Mouse (Mus musculus) midbrain, embryonic 15.5 days (tissue): ENCODE results near the gene Jpt2. TPM values are rescaled to one million over a fixed set of nuclear protein-coding genes. Genes with fewer than 3 reads are reported as not detected.
A peak's percentile ranks its signal among the peaks of the same experiment; 100 is the strongest.
"Not testable (repeated sequence)": the region's sequence is repeated elsewhere in the genome, so short reads cannot be mapped to it uniquely, and the experiment has no call there.

ENCODE experiments used
- ATAC-seq: fragments of 200-750 bp; cut with Nextera tagmentation; replicated peaks from 2 replicates; pipeline ENCODE4 v1.8.0; 2017; ENCODE audit warnings: moderate TSS enrichment
- H3K27ac ChIP-seq: fragments of 300-500 bp; sonication (generic); 2 replicates; pipeline ENCODE4 v1.5.1; 2015; ENCODE audit warnings: mild to moderate bottlenecking, inconsistent platforms
- H3K27me3 ChIP-seq: fragments of 300-500 bp; sonication (generic); replicated peaks from 2 replicates; pipeline ENCODE4 v1.6.1; 2015; ENCODE audit warnings: inconsistent platforms
- H3K36me3 ChIP-seq: fragments of 300-500 bp; sonication (generic); replicated peaks from 2 replicates; pipeline ENCODE4 v1.6.1; 2015; ENCODE audit warnings: inconsistent platforms
- H3K4me1 ChIP-seq: fragments of 300-500 bp; sonication (generic); 2 replicates; pipeline ENCODE4 v1.6.1; 2015; ENCODE audit warnings: inconsistent platforms
- H3K4me2 ChIP-seq: fragments of 300-500 bp; sonication (generic); 2 replicates; pipeline ENCODE4 v1.6.1; 2015; ENCODE audit warnings: inconsistent platforms, mild to moderate bottlenecking, moderate library complexity
- H3K4me3 ChIP-seq: fragments of 300-500 bp; sonication (generic); 2 replicates; pipeline ENCODE4 v1.5.1; 2015; ENCODE audit warnings: mild to moderate bottlenecking, inconsistent platforms
- H3K9ac ChIP-seq: fragments of 300-500 bp; sonication (generic); 2 replicates; pipeline ENCODE4 v1.6.1; 2015; ENCODE audit warnings: mild to moderate bottlenecking, inconsistent platforms
- H3K9me3 ChIP-seq: fragments of 300-500 bp; sonication (generic); 2 replicates; pipeline ENCODE4 v1.6.1; 2016; ENCODE audit warnings: inconsistent platforms
- WGBS: fragments of 180-500 bp; shearing (Covaris S2); methylation state at CpG from one replicate; pipeline ENCODE4 v1.1.7; 2015; ENCODE audit warnings: mixed read lengths; 5-methylcytosine and 5-hydroxymethylcytosine counted together
- polyA plus RNA-seq: library from polyadenylated mRNA; unstranded; fragments of >200 nt; fragmentation: Nextera tagmentation; extraction: Ambion mirVana; gene quantifications from 2 replicates; pipeline ENCODE4 v1.2.1, GENCODE M21; 2015

Gene Jpt2
- polyA plus RNA-seq, 1 experiment from 2014 or later: 102 TPM

DNA sequence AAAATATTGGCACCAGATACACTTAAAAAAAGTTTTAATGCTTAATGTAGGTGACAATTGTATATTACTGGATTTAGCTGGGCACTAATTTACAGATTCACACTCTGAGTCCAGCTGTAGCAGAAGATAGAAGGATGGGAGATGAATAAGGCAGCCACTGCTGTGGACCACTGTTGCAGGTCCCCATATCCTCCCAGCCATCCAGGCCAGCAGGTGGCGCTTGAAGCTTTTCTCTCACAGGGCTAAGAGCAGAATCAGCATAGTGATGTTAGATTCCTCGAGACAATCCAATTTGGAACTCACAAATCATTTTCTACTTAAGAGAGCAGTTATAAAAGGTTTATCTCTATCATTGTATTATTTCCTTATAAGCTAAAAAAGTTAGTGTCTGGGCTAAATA, 18.0 kb downstream of the Jpt2 start:
- H3K9me3 ChIP-seq, H3K4me3 ChIP-seq, H3K27ac ChIP-seq, H3K9ac ChIP-seq, H3K4me2 ChIP-seq, H3K4me1 ChIP-seq, H3K27me3 ChIP-seq: not testable (repeated sequence)
- 0 out of 2 replicates have a peak, but pooled peaks have one; percentile 62 for ATAC-seq
- 3% methylated on average over 2 of the region's 2 CpGs for WGBS
- H3K36me3 ChIP-seq: peaks cover 19% of the 10 kb centered on the region

DNA sequence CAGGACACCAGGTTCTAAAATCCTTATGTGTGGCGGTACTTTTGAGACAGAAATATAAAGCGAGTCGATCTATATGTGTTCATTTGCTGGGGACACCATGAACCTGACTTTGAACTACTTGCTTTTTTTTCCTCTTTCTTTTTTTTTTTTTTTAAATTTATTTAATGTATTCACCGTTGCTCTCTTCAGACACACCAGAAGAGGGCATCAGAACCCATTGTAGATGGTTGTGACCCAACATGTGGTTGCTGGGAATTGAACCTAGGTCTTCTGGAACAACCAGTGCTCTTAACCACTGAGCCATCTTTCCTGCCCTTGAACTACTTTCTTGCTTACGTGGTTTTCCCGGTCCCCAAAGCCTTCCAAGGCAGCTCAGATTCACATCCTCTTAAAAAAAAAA, 23.2 kb downstream of the Jpt2 start:
- ATAC-seq: no peak
- Histone ChIP-seq H3K27me3 (no peaks in the 10 kb centered on the region), H3K27ac (peak overlapping the region; percentile 89), H3K4me3 (peak overlapping the region; percentile 77), H3K9me3 (no peaks in the 10 kb centered on the region), H3K9ac (peak overlapping the region; percentile 93), H3K36me3 (no peaks in the 10 kb centered on the region), H3K4me2 (peak overlapping the region; percentile 72), H3K4me1 (peaks cover 37% of the 10 kb centered on the region)
- 47% methylated on average over 6 of the region's 6 CpGs for WGBS

GRCm38 (mm10) chr17:24936259-24937237, 23.9 kb downstream of the Jpt2 start, which contains the start of gene Mapk8ip3:
Gene Mapk8ip3 (minus strand): TSS chr17:24936977.
- no peaks in the 10 kb centered on the region for H3K36me3 ChIP-seq
- under 1% methylated on average over 78 of the region's 78 CpGs for WGBS
- ATAC-seq: peak; percentile 99

DNA sequence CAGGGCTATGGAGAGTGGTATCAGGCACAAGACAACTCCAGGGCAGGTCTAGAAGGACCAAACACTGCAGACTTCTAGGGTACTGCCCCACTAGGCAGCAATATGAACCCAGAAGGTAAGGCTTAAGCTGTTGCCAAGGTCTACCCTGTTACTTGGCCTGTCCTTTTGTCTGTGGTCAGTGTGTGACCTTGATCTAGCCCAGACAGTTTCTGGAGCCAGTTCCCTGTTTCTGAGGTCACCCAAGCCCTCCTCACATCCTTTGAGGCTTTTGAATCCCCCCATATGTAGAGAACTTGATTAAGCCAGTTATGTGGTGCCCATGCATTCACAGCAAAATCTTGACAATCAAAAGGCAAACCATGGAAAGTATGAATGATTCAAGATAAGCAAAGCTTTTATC, 24.8 kb downstream of the Jpt2 start:
- Histone ChIP-seq H3K27ac (no peak overlapping the region), H3K9me3 (no peaks in the 10 kb centered on the region), H3K4me3 (peak overlapping the region; percentile 77), H3K4me1 (peaks cover 37% of the 10 kb centered on the region), H3K9ac (peak overlapping the region; percentile 93), H3K27me3 (no peaks in the 10 kb centered on the region), H3K36me3 (no peaks in the 10 kb centered on the region), H3K4me2 (peak overlapping the region; percentile 72)
- no peak for ATAC-seq

More at GRCm38 (mm10) chr17:24936259-24937237, 23.9 kb downstream of the Jpt2 start, which contains the start of gene Mapk8ip3:
- Histone ChIP-seq H3K4me2 (peak within 1 kb of the TSS; percentile 72), H3K4me1 (peaks cover 37% of the 10 kb centered on the region), H3K27ac (peak within 1 kb of the TSS; percentile 89), H3K9ac (peak within 1 kb of the TSS; percentile 93), H3K9me3 (no peaks in the 10 kb centered on the region), H3K4me3 (peak within 1 kb of the TSS; percentile 77), H3K27me3 (no peaks in the 10 kb centered on the region)

DNA sequence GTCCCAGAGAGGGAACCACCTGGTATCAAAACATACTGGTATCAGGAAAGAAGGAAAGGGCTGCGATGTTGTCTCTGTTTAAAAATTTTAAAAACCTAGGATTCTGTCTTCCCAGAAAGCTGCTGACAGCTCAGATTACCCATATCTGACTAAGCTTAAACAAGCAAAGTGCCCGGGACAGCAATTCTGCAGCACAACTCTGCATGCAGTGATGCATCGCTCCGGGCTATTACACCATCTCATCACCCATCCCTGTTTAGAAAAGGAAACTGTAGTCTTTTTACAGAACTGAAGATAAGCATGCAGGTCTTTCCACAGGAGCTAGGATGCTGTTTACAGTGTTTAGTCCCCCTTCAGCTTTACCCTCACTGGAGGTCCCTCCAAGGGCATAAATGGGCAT, 25.6 kb downstream of the Jpt2 start:
- Histone ChIP-seq H3K36me3 (no peaks in the 10 kb centered on the region), H3K27ac (no peak overlapping the region), H3K9me3 (no peaks in the 10 kb centered on the region), H3K4me3 (peak overlapping the region; percentile 77; the same call in 1 of the 2 replicates), H3K4me2 (peak overlapping the region; percentile 72), H3K4me1 (peaks cover 37% of the 10 kb centered on the region), H3K27me3 (no peaks in the 10 kb centered on the region), H3K9ac (peak overlapping the region; percentile 93)
- ATAC-seq: no peak
- WGBS: 93% methylated on average over 4 of the region's 4 CpGs

DNA sequence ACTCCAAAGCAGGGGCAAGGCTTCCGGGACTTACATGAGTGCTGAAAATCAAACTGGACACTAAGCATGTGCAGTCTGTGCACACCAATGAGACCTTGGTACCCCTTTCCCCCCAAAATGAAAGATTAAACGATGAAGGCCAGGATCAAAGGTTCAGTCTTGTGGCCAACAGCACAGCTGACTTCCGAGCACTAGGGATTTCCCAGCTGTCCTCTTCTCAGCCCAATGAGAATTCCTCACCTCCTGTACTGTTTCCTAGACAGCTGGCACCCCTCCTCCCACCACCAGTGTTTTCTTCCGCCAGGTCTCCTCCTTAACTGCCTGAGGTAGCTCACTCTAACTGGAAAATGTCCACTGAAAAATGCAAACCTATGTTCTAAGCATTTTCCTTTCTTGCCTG, 27.3 kb downstream of the Jpt2 start:
- Histone ChIP-seq H3K4me3 (no peak overlapping the region), H3K4me2 (no peak overlapping the region), H3K36me3 (0 out of 2 replicates have a peak, but pooled peaks cover 4% of the 10 kb centered on the region), H3K27ac (no peak overlapping the region), H3K9me3 (no peaks in the 10 kb centered on the region), H3K4me1 (peaks cover 42% of the 10 kb centered on the region), H3K9ac (no peak overlapping the region), H3K27me3 (no peaks in the 10 kb centered on the region)
- WGBS: 80% methylated on average over 4 of the region's 4 CpGs
- ATAC-seq: no peak

- no peak for ATAC-seq
- WGBS: 96% methylated on average over 4 of the region's 4 CpGs
These were observed 28.1 kb downstream of the Jpt2 start for GRCm38 (mm10) chr17:24932431-24932830.

DNA sequence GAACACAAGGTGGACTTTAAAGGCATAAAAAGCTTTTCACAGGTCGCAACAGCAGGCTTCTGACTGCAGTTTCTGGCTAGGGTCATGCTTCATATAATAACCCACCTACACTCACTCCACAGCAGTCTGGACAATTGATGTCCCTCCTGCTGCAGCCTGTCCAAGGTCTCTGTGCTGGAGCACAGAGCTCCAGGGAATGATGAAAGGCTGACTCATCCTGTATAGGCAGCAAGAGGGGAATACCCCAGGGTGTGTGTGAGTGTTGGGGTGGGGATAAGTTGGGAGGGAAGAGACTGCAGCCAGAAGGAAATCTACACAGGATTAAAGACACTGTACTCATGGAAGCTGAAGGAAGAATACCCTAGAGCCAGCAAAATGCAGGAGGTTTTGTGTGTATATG, 31.0 kb downstream of the Jpt2 start:
- Histone ChIP-seq H3K4me3 (no peak overlapping the region), H3K4me1 (peaks cover 22% of the 10 kb centered on the region), H3K9ac (no peak overlapping the region), H3K27ac (no peak overlapping the region), H3K4me2 (no peak overlapping the region), H3K9me3 (no peaks in the 10 kb centered on the region), H3K36me3 (peaks cover 20% of the 10 kb centered on the region), H3K27me3 (no peaks in the 10 kb centered on the region)
- no peak for ATAC-seq
- WGBS: 93% methylated on average over 1 of the region's 1 CpGs

More at GRCm38 (mm10) chr17:24932431-24932830, 28.1 kb downstream of the Jpt2 start:
- no peak overlapping the region for H3K27ac ChIP-seq
- H3K27me3 ChIP-seq: no peaks in the 10 kb centered on the region
- no peak overlapping the region for H3K4me2 ChIP-seq
- H3K4me3 ChIP-seq: no peak overlapping the region
- H3K4me1 ChIP-seq: peaks cover 42% of the 10 kb centered on the region
- H3K36me3 ChIP-seq: peaks cover 4% of the 10 kb centered on the region; the same call in 1 of the 2 replicates
- no peak overlapping the region for H3K9ac ChIP-seq
- no peaks in the 10 kb centered on the region for H3K9me3 ChIP-seq

GRCm38 (mm10) chr17:24923246-24923645, 37.2 kb downstream of the Jpt2 start:
- no peak overlapping the region for H3K9ac ChIP-seq
- no peaks in the 10 kb centered on the region for H3K27me3 ChIP-seq
- no peak overlapping the region for H3K4me3 ChIP-seq
- ATAC-seq: no peak
- H3K27ac ChIP-seq: no peak overlapping the region
- no peaks in the 10 kb centered on the region for H3K4me1 ChIP-seq
- no peak overlapping the region for H3K4me2 ChIP-seq
- WGBS: 89% methylated on average over 1 of the region's 1 CpGs
- H3K9me3 ChIP-seq: no peaks in the 10 kb centered on the region
- peaks cover 72% of the 10 kb centered on the region for H3K36me3 ChIP-seq

GRCm38 (mm10) chr17:24913984-24914383, 46.5 kb downstream of the Jpt2 start:
- Histone ChIP-seq H3K4me1 (no peaks in the 10 kb centered on the region), H3K27ac (no peak overlapping the region), H3K36me3 (peaks cover 88% of the 10 kb centered on the region), H3K27me3 (no peaks in the 10 kb centered on the region), H3K9ac (no peak overlapping the region), H3K9me3 (no peaks in the 10 kb centered on the region), H3K4me2 (no peak overlapping the region), H3K4me3 (no peak overlapping the region)
- no peak for ATAC-seq

- Histone ChIP-seq H3K4me2 (no peak overlapping the region), H3K4me1 (no peaks in the 10 kb centered on the region), H3K9ac (no peak overlapping the region), H3K36me3 (peaks cover 89% of the 10 kb centered on the region), H3K27me3 (no peaks in the 10 kb centered on the region), H3K9me3 (no peaks in the 10 kb centered on the region), H3K27ac (no peak overlapping the region), H3K4me3 (no peak overlapping the region)
- no peak for ATAC-seq
- whole genome bisulfite sequencing: 97% methylated on average over 2 of the region's 2 CpGs
These were observed 52.9 kb downstream of the Jpt2 start for GRCm38 (mm10) chr17:24907591-24907990.

DNA sequence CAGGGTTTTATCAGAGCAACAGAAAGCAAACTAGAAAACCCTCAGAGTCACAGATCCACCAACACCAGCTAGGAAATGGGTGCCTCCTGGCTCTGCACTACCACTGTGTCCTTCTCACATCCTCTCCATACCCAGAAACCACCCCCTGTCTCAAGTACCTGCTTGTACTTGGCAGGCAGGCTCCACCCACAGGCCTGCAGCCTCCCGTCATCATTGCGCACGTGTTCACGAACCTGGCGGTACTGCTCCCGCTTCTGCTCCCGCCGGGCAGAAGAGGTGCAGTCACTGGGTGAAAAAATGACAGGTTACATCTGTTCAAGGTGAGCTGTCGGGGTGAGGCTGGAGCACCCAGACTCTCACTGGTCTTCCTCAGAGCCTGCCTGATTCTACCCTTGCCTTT, 56.7 kb downstream of the Jpt2 start:
- H3K9ac ChIP-seq: no peak overlapping the region
- H3K4me3 ChIP-seq: no peak overlapping the region
- no peaks in the 10 kb centered on the region for H3K4me1 ChIP-seq
- no peaks in the 10 kb centered on the region for H3K27me3 ChIP-seq
- ATAC-seq: no peak
- H3K4me2 ChIP-seq: no peak overlapping the region
- H3K36me3 ChIP-seq: peaks cover 94% of the 10 kb centered on the region
- no peaks in the 10 kb centered on the region for H3K9me3 ChIP-seq
- WGBS: 95% methylated on average over 9 of the region's 9 CpGs
- no peak overlapping the region for H3K27ac ChIP-seq
